Mouse (Mus musculus) megakaryocyte, embryonic 14.5 days (primary cell): ENCODE results near the gene Mavs.

ENCODE experiments used
- FLI1 ChIP-seq: IDR thresholded peaks from 2 replicates; pipeline ENCODE4 v1.6.1; 2012; ENCODE audit warnings: low read length, inconsistent platforms, mixed read lengths
- GATA1 ChIP-seq: IDR thresholded peaks from 3 replicates; pipeline ENCODE4 v1.6.1; 2012; ENCODE audit warnings: mixed read lengths, low read length, inconsistent platforms, borderline replicate concordance

DNA sequence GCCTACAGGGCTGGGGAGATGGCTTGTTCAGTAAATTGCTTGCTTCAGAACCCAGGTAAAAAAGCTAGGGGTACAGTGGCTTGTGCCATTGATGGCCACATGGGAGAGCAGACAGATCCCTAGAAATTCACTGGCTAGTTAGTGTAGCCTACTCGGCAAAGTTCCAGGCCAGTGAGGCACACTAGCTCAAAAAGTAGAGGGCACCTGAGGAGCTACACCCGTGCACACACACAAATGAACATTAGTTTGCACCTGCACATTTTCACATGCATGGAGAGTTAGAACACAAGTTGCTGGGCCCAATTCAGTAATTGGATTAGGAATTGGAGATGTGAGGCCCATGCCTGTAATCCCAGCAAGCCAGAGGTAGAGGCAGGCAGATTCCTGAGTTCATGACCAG, 31.2 kb downstream of the Mavs start:
- TF ChIP-seq GATA1 (no peak), FLI1 (no peak)
